Mouse (Mus musculus) midbrain, postnatal 0 days (tissue): ENCODE data around the gene Slc17a5. TPM values are rescaled to one million over a fixed set of nuclear protein-coding genes. Genes with fewer than 3 reads are reported as not detected.
A peak's percentile ranks its signal among the peaks of the same experiment; 100 is the strongest.

Experiments used
- ATAC-seq: fragments of 200-750 bp; cut with Nextera tagmentation; 2 replicates; pipeline ENCODE4 v1.8.0; 2017; ENCODE audit warnings: moderate number of reproducible peaks, mild to moderate bottlenecking, moderate TSS enrichment, moderate library complexity; ENCODE audit not compliant: low FRiP score
- DNase-seq: peaks from one replicate; pipeline ENCODE4 v3.0.0-alpha.2; 2015; ENCODE audit warnings: low spot score
- H3K27ac ChIP-seq: fragments of 300-500 bp; sonication (generic); 2 replicates; pipeline ENCODE4 v1.5.1; 2014; ENCODE audit warnings: low read depth, mild to moderate bottlenecking, low read length, mixed read lengths
- H3K27me3 ChIP-seq: fragments of 300-500 bp; sonication (generic); 2 replicates; pipeline ENCODE4 v1.6.1; 2014; ENCODE audit warnings: low read length, control low read depth, mixed read lengths; ENCODE audit not compliant: insufficient read depth
- H3K36me3 ChIP-seq: fragments of 300-500 bp; sonication (generic); 2 replicates; pipeline ENCODE4 v1.6.1; 2014; ENCODE audit warnings: low read length, control low read depth, mixed read lengths; ENCODE audit not compliant: insufficient read depth
- H3K4me1 ChIP-seq: fragments of 300-500 bp; sonication (generic); 2 replicates; pipeline ENCODE4 v1.6.1; 2014; ENCODE audit warnings: mild to moderate bottlenecking, control low read depth, antibody characterized with exemption, low read length, mixed read lengths; ENCODE audit not compliant: insufficient read depth
- H3K4me2 ChIP-seq: fragments of 300-500 bp; sonication (generic); 2 replicates; pipeline ENCODE4 v1.6.1; 2014; ENCODE audit warnings: low read depth, mild to moderate bottlenecking, low read length, mixed read lengths; ENCODE audit not compliant: poor library complexity, severe bottlenecking
- H3K4me3 ChIP-seq: fragments of 300-500 bp; sonication (generic); 2 replicates; pipeline ENCODE4 v1.5.1; 2014; ENCODE audit warnings: low read depth, mild to moderate bottlenecking, low read length, moderate library complexity
- H3K9ac ChIP-seq: fragments of 300-500 bp; sonication (generic); replicated peaks from 2 replicates; pipeline ENCODE4 v1.6.1; 2014; ENCODE audit warnings: mild to moderate bottlenecking, low read length, moderate library complexity, mixed read lengths; ENCODE audit not compliant: poor library complexity, severe bottlenecking
- H3K9me3 ChIP-seq: fragments of 300-500 bp; sonication (generic); 2 replicates; pipeline ENCODE4 v1.6.1; 2016; ENCODE audit warnings: low read length, control low read depth
- CTCF ChIP-seq: IDR thresholded peaks from 2 replicates; pipeline ENCODE4 v1.5.1; 2016; ENCODE audit warnings: antibody characterized with exemption, mild to moderate bottlenecking
- WGBS: fragments of 180-500 bp; shearing (Covaris S2); extraction: QIAGEN DNeasy Blood & Tissue Kit; methylation state at CpG from one replicate; pipeline ENCODE4 v1.1.7; 2014; 5-methylcytosine and 5-hydroxymethylcytosine counted together
- polyA plus RNA-seq: library from polyadenylated mRNA; unstranded; fragments of >200 nt; fragmentation: Nextera tagmentation; extraction: Ambion mirVana; gene quantifications from 2 replicates; pipeline ENCODE4 v1.2.1, GENCODE M21; 2015
- total RNA-seq: library from RNA; depleted of rRNA; stranded (reverse); fragments of >200 nt; gene quantifications from 2 replicates; pipeline ENCODE4 v1.2.3, GENCODE M21; 2014

Slc17a5 gene
- total and polyA plus RNA-seq, 2 experiments from 2014 or later: 15.1 to 16.8 TPM

DNA sequence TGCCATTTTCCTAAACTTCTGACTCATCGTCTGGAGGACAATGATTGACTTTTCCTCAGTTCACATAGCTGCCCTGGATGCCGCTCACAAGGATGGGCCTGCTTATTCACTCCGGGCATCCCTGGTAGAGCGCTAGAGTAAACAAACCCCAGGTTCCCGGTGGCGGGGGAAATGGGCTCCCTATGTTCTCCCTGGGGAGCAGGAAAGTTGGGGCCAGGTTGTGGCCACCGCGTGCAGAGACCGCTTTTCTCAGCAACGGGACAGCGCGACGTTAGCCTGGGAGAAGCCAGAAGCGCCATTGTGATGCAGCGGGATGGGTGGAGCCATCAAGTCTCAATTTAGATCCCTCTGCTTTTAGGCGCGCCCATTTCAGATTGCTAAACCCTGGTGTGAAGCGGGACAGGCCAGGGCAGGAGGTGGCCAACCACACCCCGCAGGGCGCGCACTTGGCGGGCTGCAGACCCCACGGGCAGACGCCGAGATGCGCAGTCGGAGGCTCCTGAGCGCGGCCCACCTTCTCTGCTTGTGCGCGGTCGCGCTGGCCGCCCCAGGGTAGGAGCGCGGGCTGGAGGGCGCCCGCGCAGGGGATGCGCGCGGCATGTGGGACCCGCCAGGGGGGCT, 27.7 kb upstream of the Slc17a5 start, which contains the start of gene Cd109:
Gene Cd109, plus strand, starts transcription at position 146 of the 621 bp plus-strand sequence.
- no peak for TF ChIP-seq CTCF
- H3K4me2 ChIP-seq: peak within 1 kb of the TSS; percentile 99
- H3K4me1 ChIP-seq: no peaks in the 10 kb centered on the region
- no peak within 1 kb of the TSS for H3K27ac ChIP-seq
- ATAC-seq (peak; percentile 73), DNase-seq (peak; percentile 31)
- under 1% methylated on average over 43 of the region's 43 CpGs for WGBS
- H3K27me3 ChIP-seq: no peaks in the 10 kb centered on the region
- H3K9me3 ChIP-seq: no peaks in the 10 kb centered on the region
- peak within 1 kb of the TSS; percentile 63 for H3K4me3 ChIP-seq
- H3K9ac ChIP-seq: peak within 1 kb of the TSS; percentile 55; the same call in 1 of the 2 replicates
- H3K36me3 ChIP-seq: no peaks in the 10 kb centered on the region

DNA sequence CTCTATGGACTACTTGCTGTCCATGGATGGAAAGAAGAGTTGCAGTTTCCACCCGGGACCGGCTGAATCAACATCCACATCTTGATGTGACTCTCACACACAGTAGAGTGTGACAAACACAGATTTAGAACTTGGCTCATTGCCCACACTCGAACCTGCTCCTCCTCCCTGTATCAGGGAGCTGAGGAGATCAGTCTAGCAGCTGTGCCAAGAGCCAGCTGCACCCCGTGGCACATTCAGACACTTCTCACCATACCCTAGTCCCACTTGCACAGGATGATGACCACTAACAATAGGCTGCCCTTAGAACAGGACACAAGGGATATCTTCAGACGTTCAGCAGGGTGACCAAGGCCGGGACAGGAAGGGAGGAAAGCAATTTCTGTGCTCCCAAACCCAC, 26.4 kb upstream of the Slc17a5 start:
- H3K36me3 ChIP-seq: no peaks in the 10 kb centered on the region
- ATAC-seq (no peak; the same call in 1 of the 2 replicates), DNase-seq (peak; percentile 70)
- no peaks in the 10 kb centered on the region for H3K27me3 ChIP-seq
- 56% methylated on average over 6 of the region's 6 CpGs for WGBS
- no peaks in the 10 kb centered on the region for H3K4me1 ChIP-seq
- TF ChIP-seq CTCF: no peak
- H3K27ac ChIP-seq: no peak overlapping the region
- H3K4me2 ChIP-seq: no peak overlapping the region
- H3K9me3 ChIP-seq: no peaks in the 10 kb centered on the region
- no peak overlapping the region for H3K4me3 ChIP-seq
- no peak overlapping the region for H3K9ac ChIP-seq

DNA sequence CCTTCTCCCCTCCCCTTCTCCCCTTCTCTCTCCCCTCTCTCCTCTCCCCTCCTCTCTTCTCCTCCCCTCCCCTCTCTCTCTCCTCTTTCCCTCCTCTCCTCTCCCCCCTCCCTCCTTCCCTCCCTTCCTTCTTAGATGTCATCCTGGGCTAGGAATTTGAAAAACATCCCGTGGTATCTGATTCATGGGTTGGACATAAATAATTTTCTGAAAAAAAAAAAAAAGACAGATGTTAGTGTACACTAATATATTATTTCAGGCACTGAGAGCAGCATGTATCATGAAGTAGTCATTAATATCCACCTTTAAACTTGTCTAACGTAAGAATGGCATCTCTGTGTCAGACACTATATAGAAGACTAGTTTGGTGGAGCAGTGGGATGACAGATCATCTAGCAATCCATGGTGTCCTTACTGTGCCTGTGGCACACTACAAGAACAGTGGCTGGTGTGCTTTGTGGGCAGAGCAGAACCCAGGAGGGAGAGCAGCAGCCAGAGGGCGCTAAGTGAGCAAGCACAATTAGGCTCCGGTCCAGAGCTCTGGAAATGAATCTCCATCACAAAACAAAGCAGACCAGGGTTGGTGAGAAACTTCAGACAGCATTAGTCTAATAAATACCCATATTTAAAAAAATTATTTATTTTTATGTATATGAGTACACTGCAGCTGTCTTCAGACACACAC, 13.3 kb upstream of the Slc17a5 start:
- 53% methylated on average over 4 of the region's 4 CpGs for WGBS
- Histone ChIP-seq H3K27me3 (no peaks in the 10 kb centered on the region), H3K36me3 (no peaks in the 10 kb centered on the region), H3K4me2 (no peak overlapping the region), H3K9ac (no peak overlapping the region), H3K27ac (no peak overlapping the region), H3K9me3 (no peaks in the 10 kb centered on the region), H3K4me1 (no peaks in the 10 kb centered on the region), H3K4me3 (no peak overlapping the region)
- peak; percentile 33 for DNase-seq
- no peak for ATAC-seq
- TF ChIP-seq CTCF: peak; percentile 63

- 83% methylated on average over 5 of the region's 5 CpGs for WGBS
- no peak overlapping the region for H3K4me3 ChIP-seq
- H3K27ac ChIP-seq: no peak overlapping the region
- H3K9ac ChIP-seq: no peak overlapping the region
- no peak for TF ChIP-seq CTCF
- no peaks in the 10 kb centered on the region for H3K4me1 ChIP-seq
- DNase-seq (no peak), ATAC-seq (no peak)
- no peaks in the 10 kb centered on the region for H3K9me3 ChIP-seq
- H3K4me2 ChIP-seq: no peak overlapping the region
- no peaks in the 10 kb centered on the region for H3K36me3 ChIP-seq
- H3K27me3 ChIP-seq: no peaks in the 10 kb centered on the region
Observed at GRCm38 (mm10) chr9:78599927-78600326, 12.1 kb upstream of the Slc17a5 start.

DNA sequence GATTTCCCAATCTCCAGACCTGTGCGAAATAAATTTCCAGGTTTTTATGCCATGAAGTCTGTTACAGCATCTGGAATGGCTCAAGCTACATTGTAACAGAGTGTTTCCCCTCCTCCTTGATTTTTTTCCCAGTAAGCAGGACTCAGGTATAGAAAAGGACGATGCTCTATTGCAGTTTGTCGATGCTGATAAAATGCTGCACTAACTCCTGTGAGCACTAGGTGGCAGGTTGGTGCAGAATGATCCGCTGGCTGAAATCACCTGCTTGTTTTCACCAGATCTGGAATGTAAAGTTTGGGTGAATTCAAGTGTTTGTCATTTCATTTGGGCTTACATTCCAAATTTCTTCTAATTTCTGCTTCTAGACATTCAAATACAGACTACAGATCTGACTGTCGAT, 9.0 kb upstream of the Slc17a5 start:
- H3K9me3 ChIP-seq: no peaks in the 10 kb centered on the region
- H3K9ac ChIP-seq: no peak overlapping the region
- 3% methylated on average over 5 of the region's 5 CpGs for WGBS

More for the DNA sequence above, 9.0 kb upstream of the Slc17a5 start:
- no peak overlapping the region for H3K4me3 ChIP-seq
- H3K27me3 ChIP-seq: no peaks in the 10 kb centered on the region
- no peak overlapping the region for H3K27ac ChIP-seq
- H3K4me1 ChIP-seq: no peaks in the 10 kb centered on the region
- TF ChIP-seq CTCF: peak; percentile 92
- H3K4me2 ChIP-seq: no peak overlapping the region
- DNase-seq (peak; percentile 66), ATAC-seq (peak; percentile 74)
- no peaks in the 10 kb centered on the region for H3K36me3 ChIP-seq
